Mouse (Mus musculus): Measurements from ENCODE around the gene Sap30l. TPM values are rescaled to one million over a fixed set of nuclear protein-coding genes. Genes with fewer than 3 reads are reported as not detected.

The Sap30l gene
- polyA plus RNA-seq, 1 experiment from 2014 or later, result 21.1 TPM

- H3K4me1 ChIP-seq (replicated peaks), result peaks cover 73% of the 10 kb centered on the region
- H3K4me3 ChIP-seq (replicated peaks), result peak within 1 kb of the TSS; percentile 39
- peaks cover 96% of the 10 kb centered on the region for H3K27me3 ChIP-seq
- H3K9me3 ChIP-seq, result no peaks in the 10 kb centered on the region
- H3K27ac ChIP-seq, result no peak within 1 kb of the TSS
- H3K36me3 ChIP-seq, result no peaks in the 10 kb centered on the region
- WGBS, result 4% methylated on average over 23 of the region's 23 CpGs
- ATAC-seq (ENCODE audit: insufficient number of reproducible peaks, insufficient read depth, low FRiP score, low TSS enrichment, low read depth), result no peak
- peak within 1 kb of the TSS; percentile 69 for H3K4me2 ChIP-seq
- no peak within 1 kb of the TSS for H3K9ac ChIP-seq (replicated peaks)
These were observed 31.2 kb downstream of the Sap30l start, which contains the start of gene Hand1 for GRCm38 (mm10) chr11:57832552-57833201. Hand1 (minus strand) TSS chr11:57832818.

- Histone ChIP-seq H3K9me3 (no peaks in the 10 kb centered on the region), H3K9ac (replicated peaks) (no peak overlapping the region), H3K4me2 (peak overlapping the region; percentile 69), H3K36me3 (no peaks in the 10 kb centered on the region), H3K27me3 (peaks cover 97% of the 10 kb centered on the region), H3K27ac (no peak overlapping the region), H3K4me3 (replicated peaks) (peak overlapping the region; percentile 13; the same call in 1 of the 2 replicates), H3K4me1 (replicated peaks) (peaks cover 73% of the 10 kb centered on the region)
- ATAC-seq (ENCODE audit: insufficient number of reproducible peaks, insufficient read depth, low FRiP score, low TSS enrichment, low read depth), result no peak
- 3% methylated on average over 30 of the region's 30 CpGs for WGBS
These were observed 32.0 kb downstream of the Sap30l start for GRCm38 (mm10) chr11:57833296-57833977.

DNA sequence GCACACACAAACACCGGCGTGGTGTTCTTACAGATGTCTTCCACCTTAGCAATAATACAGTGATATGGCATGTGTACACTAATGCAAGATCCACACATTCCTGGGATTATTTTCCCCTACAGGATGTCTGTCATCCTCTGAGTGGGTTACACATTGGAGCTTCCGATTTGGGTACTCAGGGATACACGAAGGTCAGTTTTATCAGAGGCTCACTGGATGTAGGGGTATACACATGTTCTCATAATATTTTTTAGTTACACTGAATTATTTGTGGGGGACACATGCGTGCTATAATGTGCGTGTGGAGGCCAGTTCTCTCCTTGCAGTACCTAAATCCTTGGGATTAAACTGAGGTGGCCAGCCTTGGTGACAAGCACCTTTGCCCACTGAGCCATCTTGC, 32.6 kb downstream of the Sap30l start:
- H3K9ac ChIP-seq (replicated peaks), result no peak overlapping the region
- H3K4me3 ChIP-seq (replicated peaks), result 0 out of 2 replicates have a peak overlapping the region, but pooled peaks have one; percentile 13
- ATAC-seq (ENCODE audit: insufficient number of reproducible peaks, insufficient read depth, low FRiP score, low TSS enrichment, low read depth), result no peak
- H3K4me2 ChIP-seq, result peak overlapping the region; percentile 69
- 21% methylated on average over 6 of the region's 6 CpGs for WGBS
- no peaks in the 10 kb centered on the region for H3K36me3 ChIP-seq
- H3K27ac ChIP-seq, result no peak overlapping the region
- H3K9me3 ChIP-seq, result no peaks in the 10 kb centered on the region
- peaks cover 68% of the 10 kb centered on the region for H3K4me1 ChIP-seq (replicated peaks)
- H3K27me3 ChIP-seq, result peaks cover 98% of the 10 kb centered on the region

- Histone ChIP-seq H3K9ac (replicated peaks) (no peak overlapping the region), H3K9me3 (no peaks in the 10 kb centered on the region), H3K4me3 (replicated peaks) (no peak overlapping the region), H3K27ac (no peak overlapping the region), H3K4me2 (no peak overlapping the region), H3K4me1 (replicated peaks) (peaks cover 55% of the 10 kb centered on the region), H3K27me3 (peaks cover 98% of the 10 kb centered on the region), H3K36me3 (no peaks in the 10 kb centered on the region)
- ATAC-seq (ENCODE audit: insufficient number of reproducible peaks, insufficient read depth, low FRiP score, low TSS enrichment, low read depth), result no peak
- 14% methylated on average over 2 of the region's 2 CpGs for WGBS
These were observed 33.9 kb downstream of the Sap30l start for GRCm38 (mm10) chr11:57835331-57835730.

DNA sequence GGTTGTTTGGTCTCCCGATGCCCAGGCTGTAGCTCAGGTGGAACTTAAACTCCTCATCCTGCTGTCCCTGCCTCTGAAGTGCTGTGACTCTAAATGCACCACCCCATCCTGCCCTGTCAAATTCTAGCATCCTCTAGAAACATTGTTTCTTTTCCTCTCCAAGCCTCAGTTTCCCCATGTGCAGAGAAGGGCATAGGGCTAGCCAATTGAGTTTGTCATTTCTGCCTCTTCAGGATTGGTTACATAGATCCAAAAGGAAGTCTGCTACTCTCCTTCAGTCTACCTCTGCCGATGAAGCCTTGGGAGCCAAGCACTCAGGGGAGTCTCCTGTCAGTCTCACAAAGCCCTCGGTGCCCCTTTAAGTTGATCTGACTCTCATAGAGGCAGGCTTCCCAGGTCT, 34.5 kb downstream of the Sap30l start:
- H3K27ac ChIP-seq, result no peak overlapping the region
- no peak overlapping the region for H3K4me2 ChIP-seq
- peaks cover 98% of the 10 kb centered on the region for H3K27me3 ChIP-seq
- no peak overlapping the region for H3K4me3 ChIP-seq (replicated peaks)
- no peak for ATAC-seq (ENCODE audit: insufficient number of reproducible peaks, insufficient read depth, low FRiP score, low TSS enrichment, low read depth)
- H3K9me3 ChIP-seq, result no peaks in the 10 kb centered on the region
- WGBS, result 7% methylated on average over 3 of the region's 3 CpGs
- H3K36me3 ChIP-seq, result no peaks in the 10 kb centered on the region
- H3K9ac ChIP-seq (replicated peaks), result no peak overlapping the region
- peaks cover 57% of the 10 kb centered on the region for H3K4me1 ChIP-seq (replicated peaks)

DNA sequence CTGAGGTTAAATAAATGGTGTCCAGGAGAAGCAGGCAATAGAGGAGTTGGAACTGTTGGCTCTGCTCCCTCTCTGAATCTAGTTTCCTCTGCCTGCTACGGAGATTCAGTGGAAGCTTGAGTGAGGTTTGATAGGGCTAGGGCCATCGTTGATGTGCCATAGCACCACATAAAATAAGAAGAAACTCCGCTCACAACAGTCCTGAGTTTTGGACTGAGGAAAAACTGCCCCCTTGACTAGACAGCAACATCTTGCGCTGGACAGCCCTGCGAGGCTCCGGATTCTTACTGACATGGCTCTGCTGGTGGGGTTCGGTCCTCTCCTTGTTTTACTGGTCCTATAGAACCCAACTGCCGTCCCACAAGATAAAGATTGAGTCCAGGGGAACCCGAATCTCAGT, 35.0 kb downstream of the Sap30l start:
- Histone ChIP-seq H3K4me3 (replicated peaks) (peak overlapping the region; percentile 8), H3K4me1 (replicated peaks) (peaks cover 57% of the 10 kb centered on the region), H3K27ac (no peak overlapping the region), H3K4me2 (peak overlapping the region; percentile 49), H3K9ac (replicated peaks) (no peak overlapping the region), H3K36me3 (no peaks in the 10 kb centered on the region), H3K27me3 (peaks cover 98% of the 10 kb centered on the region), H3K9me3 (no peaks in the 10 kb centered on the region)
- 5% methylated on average over 9 of the region's 9 CpGs for WGBS
- no peak for ATAC-seq (ENCODE audit: insufficient number of reproducible peaks, insufficient read depth, low FRiP score, low TSS enrichment, low read depth)

- no peaks in the 10 kb centered on the region for H3K9me3 ChIP-seq
- H3K9ac ChIP-seq (replicated peaks), result no peak overlapping the region
- no peak for ATAC-seq (ENCODE audit: insufficient number of reproducible peaks, insufficient read depth, low FRiP score, low TSS enrichment, low read depth)
- under 1% methylated on average over 38 of the region's 38 CpGs for WGBS
- peak overlapping the region; percentile 8 for H3K4me3 ChIP-seq (replicated peaks)
- no peak overlapping the region for H3K27ac ChIP-seq
- peaks cover 50% of the 10 kb centered on the region for H3K4me1 ChIP-seq (replicated peaks)
- peaks cover 96% of the 10 kb centered on the region for H3K27me3 ChIP-seq
- no peaks in the 10 kb centered on the region for H3K36me3 ChIP-seq
- peak overlapping the region; percentile 49 for H3K4me2 ChIP-seq
These were observed 35.6 kb downstream of the Sap30l start for GRCm38 (mm10) chr11:57836872-57837680.

GRCm38 (mm10) chr11:57837861-57838680, 36.6 kb downstream of the Sap30l start:
- Histone ChIP-seq H3K9ac (replicated peaks) (no peak overlapping the region), H3K27me3 (peaks cover 95% of the 10 kb centered on the region), H3K9me3 (no peaks in the 10 kb centered on the region), H3K36me3 (no peaks in the 10 kb centered on the region), H3K4me1 (replicated peaks) (peaks cover 42% of the 10 kb centered on the region), H3K27ac (no peak overlapping the region), H3K4me2 (no peak overlapping the region), H3K4me3 (replicated peaks) (no peak overlapping the region)
- no peak for ATAC-seq (ENCODE audit: insufficient number of reproducible peaks, insufficient read depth, low FRiP score, low TSS enrichment, low read depth)
- 6% methylated on average over 22 of the region's 22 CpGs for WGBS

GRCm38 (mm10) chr11:57840986-57841385, 39.5 kb downstream of the Sap30l start:
- ATAC-seq (ENCODE audit: insufficient number of reproducible peaks, insufficient read depth, low FRiP score, low TSS enrichment, low read depth), result no peak
- 27% methylated on average over 10 of the region's 10 CpGs for WGBS

GRCm38 (mm10) chr11:57841391-57841790, 40.0 kb downstream of the Sap30l start:
- Histone ChIP-seq H3K4me2 (no peak overlapping the region), H3K9ac (replicated peaks) (no peak overlapping the region), H3K27ac (no peak overlapping the region), H3K4me3 (replicated peaks) (no peak overlapping the region), H3K4me1 (replicated peaks) (peaks cover 34% of the 10 kb centered on the region), H3K36me3 (no peaks in the 10 kb centered on the region), H3K27me3 (peaks cover 65% of the 10 kb centered on the region), H3K9me3 (no peaks in the 10 kb centered on the region)
- 44% methylated on average over 7 of the region's 7 CpGs for WGBS
- no peak for ATAC-seq (ENCODE audit: insufficient number of reproducible peaks, insufficient read depth, low FRiP score, low TSS enrichment, low read depth)

More at GRCm38 (mm10) chr11:57840986-57841385, 39.5 kb downstream of the Sap30l start:
- Histone ChIP-seq H3K27ac (no peak overlapping the region), H3K27me3 (peaks cover 69% of the 10 kb centered on the region), H3K9ac (replicated peaks) (no peak overlapping the region), H3K36me3 (no peaks in the 10 kb centered on the region), H3K4me2 (no peak overlapping the region), H3K4me1 (replicated peaks) (peaks cover 34% of the 10 kb centered on the region), H3K4me3 (replicated peaks) (no peak overlapping the region), H3K9me3 (no peaks in the 10 kb centered on the region)
